Mouse (Mus musculus) liver, adult 2 months (tissue): Measurements from ENCODE around the gene Npc2. TPM values are rescaled to one million over a fixed set of nuclear protein-coding genes. Genes with fewer than 3 reads are reported as not detected.

Experiments used
- DNase-seq: peaks from one replicate; pipeline ENCODE4 v3.0.0-alpha.2; 2011; ENCODE audit warnings: low read depth, low spot score; ENCODE audit errors: extremely low read depth
- H3K27ac ChIP-seq: fragments of 200-500 bp; replicated peaks from 2 replicates; pipeline ENCODE4 v1.5.1; 2012; ENCODE audit warnings: low read depth, mild to moderate bottlenecking, control low read depth, inconsistent platforms, low read length; ENCODE audit not compliant: insufficient read depth
- H3K27me3 ChIP-seq: fragments of 200-500 bp; 2 replicates; pipeline ENCODE4 v1.6.1; 2012; ENCODE audit warnings: mild to moderate bottlenecking, moderate library complexity, low read length, inconsistent platforms; ENCODE audit not compliant: control insufficient read depth, insufficient read depth
- H3K36me3 ChIP-seq: fragments of 200-500 bp; 2 replicates; pipeline ENCODE4 v1.6.1; 2012; ENCODE audit warnings: low read length, inconsistent platforms; ENCODE audit not compliant: control insufficient read depth, insufficient read depth
- H3K4me1 ChIP-seq: fragments of 200-500 bp; 2 replicates; pipeline ENCODE4 v1.6.1; 2011; ENCODE audit warnings: low read length; ENCODE audit not compliant: control insufficient read depth, insufficient read depth
- H3K4me3 ChIP-seq: fragments of 200-500 bp; 2 replicates; pipeline ENCODE4 v1.5.1; 2011; ENCODE audit warnings: low read depth, mild to moderate bottlenecking, control low read depth, low read length, moderate library complexity; ENCODE audit not compliant: insufficient read depth
- H3K79me2 ChIP-seq: fragments of 200-500 bp; 2 replicates; pipeline ENCODE4 v1.6.1; 2012; ENCODE audit warnings: inconsistent platforms, mild to moderate bottlenecking, low read length, moderate library complexity; ENCODE audit not compliant: control insufficient read depth, insufficient read depth
- H3K9ac ChIP-seq: fragments of 200-500 bp; 2 replicates; pipeline ENCODE4 v1.6.1; 2012; ENCODE audit warnings: low read depth, mild to moderate bottlenecking, control low read depth, inconsistent platforms, low read length
- CTCF ChIP-seq: fragments of 200-500 bp; IDR thresholded peaks from 2 replicates; pipeline ENCODE4 v1.5.1; 2011; ENCODE audit warnings: low read depth, low read length, control low read depth
- POLR2A ChIP-seq: fragments of 200-500 bp; IDR thresholded peaks from 2 replicates; pipeline ENCODE4 v1.6.1; 2011; ENCODE audit warnings: low read length, control low read depth; ENCODE audit not compliant: insufficient read depth; ENCODE audit errors: extremely low read depth
- WGBS: fragments of 180-500 bp; shearing (Covaris S2); methylation state at CpG from one replicate; pipeline ENCODE4 v1.1.7; 2018; 5-methylcytosine and 5-hydroxymethylcytosine counted together
- polyA plus RNA-seq: library from polyadenylated mRNA; depleted of rRNA; stranded (reverse); fragments of >200 nt; gene quantifications from 2 replicates; pipeline ENCODE4 v1.2.3, GENCODE M21; 2012
- total RNA-seq: library from RNA; depleted of rRNA; stranded (reverse); fragments of >200 nt; gene quantifications from 2 replicates; pipeline ENCODE4 v1.2.3, GENCODE M21; 2014

Npc2 gene
- total and polyA plus RNA-seq, 2 experiments, result 40.2 to 85.8 TPM

GRCm38 (mm10) chr12:84794647-84795046, 21.7 kb upstream of the Npc2 start:
- H3K4me3 ChIP-seq, result no peak overlapping the region
- no peak overlapping the region for H3K9ac ChIP-seq
- 89% methylated on average over 8 of the region's 8 CpGs for WGBS
- H3K27me3 ChIP-seq, result 0 out of 2 replicates have a peak, but pooled peaks cover 2% of the 10 kb centered on the region
- no peak for DNase-seq
- H3K27ac ChIP-seq, result no peak overlapping the region
- no peaks in the 10 kb centered on the region for H3K36me3 ChIP-seq
- no peaks in the 10 kb centered on the region for H3K4me1 ChIP-seq
- TF ChIP-seq CTCF (no peak), POLR2A (no peak)
- H3K79me2 ChIP-seq, result no peaks in the 10 kb centered on the region

- Histone ChIP-seq H3K27me3 (no peaks in the 10 kb centered on the region), H3K79me2 (no peaks in the 10 kb centered on the region), H3K9ac (no peak overlapping the region), H3K36me3 (no peaks in the 10 kb centered on the region), H3K4me1 (no peaks in the 10 kb centered on the region), H3K27ac (no peak overlapping the region), H3K4me3 (no peak overlapping the region)
- no peak for DNase-seq
- no peak for TF ChIP-seq POLR2A
- no peak for TF ChIP-seq CTCF
- WGBS, result 87% methylated on average over 4 of the region's 4 CpGs
These were observed 19.7 kb upstream of the Npc2 start for GRCm38 (mm10) chr12:84792629-84793028.

DNA sequence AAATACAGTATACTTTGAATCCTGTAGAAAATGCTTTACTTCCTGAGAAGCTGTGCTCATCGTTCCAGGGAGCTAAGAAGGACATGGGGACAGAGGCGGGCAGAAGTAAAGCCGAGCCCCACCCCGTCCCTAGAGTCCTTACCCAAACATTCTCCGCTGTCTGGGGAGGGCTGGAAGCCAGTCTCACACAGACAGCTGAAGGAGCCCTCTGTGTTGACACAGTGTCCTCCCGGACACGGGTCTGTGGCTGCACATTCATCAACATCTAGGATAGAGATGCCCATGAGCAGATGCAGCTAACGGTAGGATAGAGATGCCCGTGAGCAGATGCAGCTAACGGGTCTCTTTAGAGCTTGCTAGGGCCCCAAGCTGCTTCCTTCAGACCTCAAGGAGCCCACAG, 17.9 kb upstream of the Npc2 start:
- Histone ChIP-seq H3K4me1 (no peaks in the 10 kb centered on the region), H3K36me3 (no peaks in the 10 kb centered on the region), H3K79me2 (no peaks in the 10 kb centered on the region), H3K27me3 (no peaks in the 10 kb centered on the region), H3K9ac (no peak overlapping the region), H3K27ac (no peak overlapping the region), H3K4me3 (no peak overlapping the region)
- TF ChIP-seq POLR2A (no peak), CTCF (no peak)
- no peak for DNase-seq
- WGBS, result 56% methylated on average over 10 of the region's 10 CpGs

DNA sequence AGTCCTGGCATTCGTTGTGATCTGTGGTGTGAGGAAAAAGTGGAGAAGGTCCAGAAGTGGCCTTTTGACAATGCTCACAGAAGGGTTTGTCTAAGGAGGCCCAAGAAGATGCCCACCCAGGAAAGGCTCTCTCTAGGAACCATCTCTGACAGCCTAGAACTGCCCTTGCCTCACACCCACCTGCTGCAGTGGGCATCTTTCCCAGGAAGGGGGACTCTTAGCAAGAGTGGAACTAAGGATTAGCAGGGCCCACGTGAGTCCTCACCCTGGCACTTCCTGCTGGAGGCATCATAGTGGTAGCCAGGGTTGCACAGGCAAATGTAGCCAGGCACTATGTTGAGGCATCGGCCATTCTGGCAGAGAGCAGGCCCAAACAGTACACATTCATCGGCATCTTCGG, 13.1 kb upstream of the Npc2 start:
- TF ChIP-seq CTCF (no peak), POLR2A (no peak)
- WGBS, result 89% methylated on average over 5 of the region's 5 CpGs

DNA sequence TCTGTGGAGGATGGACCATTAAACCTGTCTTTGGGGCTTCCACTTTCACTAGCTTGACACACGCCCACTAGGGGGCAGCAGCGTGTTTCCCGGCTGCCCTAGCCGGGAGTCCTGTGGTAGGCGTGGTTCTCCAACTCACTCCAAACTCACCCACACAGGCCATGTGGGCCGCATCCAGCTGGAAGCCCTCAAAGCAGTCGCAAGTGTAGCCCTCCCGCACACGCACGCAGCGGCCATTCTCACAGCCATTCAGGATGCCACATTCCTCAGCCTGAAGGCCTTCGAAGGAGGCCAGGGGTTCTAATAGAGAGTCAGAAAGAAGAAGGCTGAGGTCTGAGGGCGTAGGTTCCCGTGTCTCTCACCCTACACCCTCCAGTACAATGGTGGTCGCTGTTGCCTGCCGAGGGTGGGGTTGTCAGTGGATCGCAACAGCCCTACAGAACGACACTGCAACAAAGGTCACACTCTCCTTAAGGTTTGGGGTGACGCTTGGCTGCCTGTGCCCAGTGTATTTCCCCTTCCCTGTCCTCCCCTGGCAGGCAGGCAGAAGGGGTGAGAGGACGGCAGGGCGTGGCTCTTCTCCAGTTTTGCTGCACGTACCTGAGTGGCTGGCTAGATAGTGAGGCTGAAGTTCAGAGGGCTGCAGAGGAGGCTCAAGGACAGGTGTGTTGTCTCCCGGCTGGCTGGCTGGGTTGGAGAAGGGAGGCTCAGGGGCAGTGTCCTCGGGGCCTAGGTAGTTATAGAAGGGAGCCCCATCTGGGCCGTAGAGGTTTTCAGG, 11.8 kb upstream of the Npc2 start:
- H3K4me1 ChIP-seq, result peaks cover 3% of the 10 kb centered on the region; the same call in 1 of the 2 replicates
- H3K9ac ChIP-seq, result no peak overlapping the region
- H3K27me3 ChIP-seq, result no peaks in the 10 kb centered on the region
- 26% methylated on average over 25 of the region's 25 CpGs for WGBS
- TF ChIP-seq POLR2A, result no peak
- TF ChIP-seq CTCF, result peak; percentile 97
- no peak overlapping the region for H3K27ac ChIP-seq
- no peaks in the 10 kb centered on the region for H3K36me3 ChIP-seq
- no peak overlapping the region for H3K4me3 ChIP-seq
- H3K79me2 ChIP-seq, result no peaks in the 10 kb centered on the region
- peak; percentile 64 for DNase-seq

More for the DNA sequence above, 13.1 kb upstream of the Npc2 start:
- Histone ChIP-seq H3K27me3 (no peaks in the 10 kb centered on the region), H3K36me3 (no peaks in the 10 kb centered on the region), H3K79me2 (no peaks in the 10 kb centered on the region), H3K4me1 (peaks cover 3% of the 10 kb centered on the region; the same call in 1 of the 2 replicates), H3K4me3 (no peak overlapping the region), H3K27ac (no peak overlapping the region), H3K9ac (no peak overlapping the region)
- no peak for DNase-seq

DNA sequence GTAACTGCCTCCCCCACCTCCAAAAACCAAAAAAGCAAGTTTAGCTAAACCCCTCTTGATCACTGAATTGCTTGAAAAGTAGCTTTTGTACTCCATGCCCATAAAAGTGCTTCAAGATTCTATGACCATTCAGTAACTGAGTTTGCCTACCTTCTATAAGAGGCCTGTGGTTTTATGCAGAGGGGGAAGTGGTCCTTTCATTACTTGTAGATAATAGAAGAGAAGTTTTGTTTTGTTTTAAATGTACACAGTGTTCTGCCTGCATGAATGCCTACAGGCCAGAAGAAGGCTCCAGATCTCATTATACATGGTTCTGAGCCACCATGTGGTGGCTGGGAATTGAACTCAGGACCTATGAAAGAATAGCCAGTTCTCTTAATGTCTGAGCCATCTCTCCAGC, 3.3 kb upstream of the Npc2 start:
- Histone ChIP-seq H3K27me3 (no peaks in the 10 kb centered on the region), H3K9ac (no peak overlapping the region), H3K36me3 (no peaks in the 10 kb centered on the region), H3K4me3 (no peak overlapping the region), H3K79me2 (no peaks in the 10 kb centered on the region), H3K27ac (no peak overlapping the region), H3K4me1 (peaks cover 9% of the 10 kb centered on the region)
- no peak for TF ChIP-seq POLR2A
- TF ChIP-seq CTCF, result no peak
- DNase-seq, result no peak
